Mouse (Mus musculus): ENCODE measurements at regions not wholly inside any gene's neighbourhood (a gene's known extent, or its start where the extent isn't known, plus 50 kb on each side); places are given as distances from the start of the nearest gene placed in this dataset.

DNA sequence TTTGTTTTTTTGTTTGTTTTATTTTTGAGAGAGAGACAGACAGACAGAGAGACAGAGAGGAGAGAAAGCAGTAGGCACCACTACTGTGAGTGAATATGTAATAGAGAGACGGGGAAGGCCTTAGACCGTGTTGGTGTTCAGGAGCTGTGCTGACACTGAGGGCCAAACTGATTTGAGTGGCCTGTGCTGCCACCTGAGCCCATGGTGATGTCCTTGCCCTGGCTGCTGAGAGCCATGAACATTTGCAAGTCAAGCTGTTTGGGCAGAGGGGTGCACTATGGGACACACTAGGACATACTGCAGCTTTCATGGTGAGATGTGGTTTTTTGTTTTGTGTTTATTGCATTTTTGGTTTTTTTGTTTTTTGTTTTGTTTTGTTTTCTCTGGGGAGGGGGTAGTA lies 320.3 kb upstream of the Id4 start:
- 72% methylated on average over 2 of the region's 2 CpGs for WGBS (ENCODE audit: insufficient replicate concordance)
- Histone ChIP-seq H3K9ac (replicated peaks) (no peak overlapping the region), H3K36me3 (replicated peaks; ENCODE audit: insufficient read depth, low read length) (no peaks in the 10 kb centered on the region), H3K9me3 (ENCODE audit: low read length) (no peaks in the 10 kb centered on the region), H3K27me3 (ENCODE audit: insufficient read depth, low read length) (no peaks in the 10 kb centered on the region), H3K4me2 (ENCODE audit: low read depth, low read length) (no peak overlapping the region), H3K4me3 (ENCODE audit: low read depth, low read length) (no peak overlapping the region), H3K4me1 (ENCODE audit: insufficient read depth) (no peaks in the 10 kb centered on the region), H3K27ac (ENCODE audit: low read depth) (no peak overlapping the region)
- DNase-seq: no peak
- TF ChIP-seq CTCF (IDR thresholded peaks at IDR 0.05; ENCODE audit: low read depth): no peak
- TF ChIP-seq EP300 (IDR thresholded peaks at IDR 0.05; ENCODE audit: low read depth): no peak
- ATAC-seq: no peak

DNA sequence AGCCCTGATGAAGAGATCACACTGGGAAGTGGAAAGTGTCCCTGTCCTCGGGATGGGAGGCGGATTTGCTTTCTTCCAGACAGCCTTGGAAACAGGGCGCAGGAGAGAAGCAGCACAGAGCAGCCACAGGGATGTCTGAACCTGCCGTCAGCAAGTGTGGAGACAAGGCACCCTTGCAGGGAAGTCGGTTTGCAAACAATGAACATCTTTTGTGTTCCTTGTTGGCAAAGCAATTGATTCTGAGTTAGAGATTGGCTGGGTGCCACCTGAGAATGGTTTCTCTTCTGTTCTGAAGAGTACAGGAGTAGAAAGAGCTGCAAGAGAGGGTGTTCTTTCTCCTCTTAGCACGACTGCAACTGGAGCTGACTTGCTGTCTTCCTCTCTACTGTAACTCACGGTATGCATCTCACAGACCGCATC lies 318.6 kb upstream of the Id4 start:
- Histone ChIP-seq H3K27ac (ENCODE audit: low read depth) (no peak overlapping the region), H3K9me3 (ENCODE audit: low read length) (no peaks in the 10 kb centered on the region), H3K27me3 (ENCODE audit: insufficient read depth, low read length) (no peaks in the 10 kb centered on the region), H3K4me2 (ENCODE audit: low read depth, low read length) (no peak overlapping the region), H3K4me1 (ENCODE audit: insufficient read depth) (no peaks in the 10 kb centered on the region), H3K36me3 (replicated peaks; ENCODE audit: insufficient read depth, low read length) (no peaks in the 10 kb centered on the region), H3K9ac (replicated peaks) (no peak overlapping the region), H3K4me3 (ENCODE audit: low read depth, low read length) (no peak overlapping the region)
- WGBS (ENCODE audit: insufficient replicate concordance): 19% methylated on average over 8 of the region's 8 CpGs
- ATAC-seq: no peak
- no peak for TF ChIP-seq CTCF (IDR thresholded peaks at IDR 0.05; ENCODE audit: low read depth)
- TF ChIP-seq EP300 (IDR thresholded peaks at IDR 0.05; ENCODE audit: low read depth): no peak
- DNase-seq: no peak

- H3K4me3 ChIP-seq (ENCODE audit: low read depth, low read length): no peak overlapping the region
- no peak for DNase-seq
- H3K9ac ChIP-seq (replicated peaks): no peak overlapping the region
- WGBS (ENCODE audit: insufficient replicate concordance): 77% methylated on average over 5 of the region's 5 CpGs
- H3K9me3 ChIP-seq (ENCODE audit: low read length): no peaks in the 10 kb centered on the region
- no peak overlapping the region for H3K27ac ChIP-seq (ENCODE audit: low read depth)
- TF ChIP-seq CTCF (IDR thresholded peaks at IDR 0.05; ENCODE audit: low read depth) (no peak), EP300 (IDR thresholded peaks at IDR 0.05; ENCODE audit: low read depth) (no peak)
- H3K4me1 ChIP-seq (ENCODE audit: insufficient read depth): no peaks in the 10 kb centered on the region
- no peak overlapping the region for H3K4me2 ChIP-seq (ENCODE audit: low read depth, low read length)
- H3K27me3 ChIP-seq (ENCODE audit: insufficient read depth, low read length): no peaks in the 10 kb centered on the region
- no peaks in the 10 kb centered on the region for H3K36me3 ChIP-seq (replicated peaks; ENCODE audit: insufficient read depth, low read length)
- no peak for ATAC-seq
Measured at GRCm38 (mm10) chr13:47943645-47944044, 317.4 kb upstream of the Id4 start.

GRCm38 (mm10) chr13:47948098-47948865 lies 312.7 kb upstream of the Id4 start:
- TF ChIP-seq EP300 (IDR thresholded peaks at IDR 0.05; ENCODE audit: low read depth): no peak
- no peak for TF ChIP-seq CTCF (IDR thresholded peaks at IDR 0.05; ENCODE audit: low read depth)
- Histone ChIP-seq H3K9me3 (ENCODE audit: low read length) (no peaks in the 10 kb centered on the region), H3K36me3 (replicated peaks; ENCODE audit: insufficient read depth, low read length) (no peaks in the 10 kb centered on the region), H3K27me3 (ENCODE audit: insufficient read depth, low read length) (no peaks in the 10 kb centered on the region), H3K4me3 (ENCODE audit: low read depth, low read length) (no peak overlapping the region), H3K9ac (replicated peaks) (no peak overlapping the region), H3K4me1 (ENCODE audit: insufficient read depth) (no peaks in the 10 kb centered on the region), H3K4me2 (ENCODE audit: low read depth, low read length) (no peak overlapping the region), H3K27ac (ENCODE audit: low read depth) (no peak overlapping the region)
- WGBS (ENCODE audit: insufficient replicate concordance): 85% methylated on average over 10 of the region's 10 CpGs
- DNase-seq: no peak
- no peak for ATAC-seq

DNA sequence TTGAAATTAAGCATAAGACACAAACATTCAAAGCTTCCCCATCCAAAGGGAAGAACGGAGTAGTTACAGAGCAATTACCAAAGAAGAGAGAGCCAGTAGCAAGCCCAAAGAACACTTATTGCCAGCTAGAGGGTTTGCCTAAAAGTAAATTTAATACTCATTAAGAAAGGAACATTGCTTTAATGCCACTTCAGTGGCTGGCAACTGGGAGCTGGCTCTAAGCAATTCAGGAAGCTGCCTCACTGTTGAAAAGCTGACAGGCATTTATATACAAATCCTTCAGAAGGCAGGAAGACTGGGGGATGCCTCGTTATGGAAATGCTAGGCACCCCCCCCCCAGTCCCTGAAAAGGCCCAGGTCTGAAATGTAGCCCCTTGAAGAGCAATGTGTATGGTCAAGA lies 310.6 kb upstream of the Id4 start:
- no peak overlapping the region for H3K9ac ChIP-seq (replicated peaks)
- ATAC-seq: no peak
- no peaks in the 10 kb centered on the region for H3K4me1 ChIP-seq (ENCODE audit: insufficient read depth)
- DNase-seq: no peak
- no peak for TF ChIP-seq EP300 (IDR thresholded peaks at IDR 0.05; ENCODE audit: low read depth)
- no peak for TF ChIP-seq CTCF (IDR thresholded peaks at IDR 0.05; ENCODE audit: low read depth)
- 45% methylated on average over 2 of the region's 2 CpGs for WGBS (ENCODE audit: insufficient replicate concordance)
- no peaks in the 10 kb centered on the region for H3K27me3 ChIP-seq (ENCODE audit: insufficient read depth, low read length)
- no peak overlapping the region for H3K27ac ChIP-seq (ENCODE audit: low read depth)
- H3K9me3 ChIP-seq (ENCODE audit: low read length): no peaks in the 10 kb centered on the region
- no peak overlapping the region for H3K4me2 ChIP-seq (ENCODE audit: low read depth, low read length)
- no peak overlapping the region for H3K4me3 ChIP-seq (ENCODE audit: low read depth, low read length)
- H3K36me3 ChIP-seq (replicated peaks; ENCODE audit: insufficient read depth, low read length): no peaks in the 10 kb centered on the region

DNA sequence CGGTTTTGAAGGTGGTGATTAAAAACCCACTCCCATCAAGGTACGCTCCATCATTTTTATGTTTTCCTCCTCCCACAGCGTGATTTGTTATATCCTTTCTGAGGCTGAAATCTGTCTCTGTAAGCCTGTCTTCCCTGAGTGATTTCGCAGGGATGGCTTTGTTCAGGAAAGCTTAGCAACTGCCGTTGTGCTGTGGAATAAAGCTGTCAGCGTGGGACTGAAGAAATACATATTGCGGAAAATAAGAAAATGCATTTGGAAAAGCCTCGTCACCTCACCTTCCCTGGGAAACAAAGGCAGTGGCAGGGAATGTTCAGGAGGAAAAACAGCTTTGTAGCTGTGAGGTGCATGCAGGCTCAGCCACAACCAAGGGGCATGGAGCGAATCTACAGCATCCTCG lies 310.0 kb upstream of the Id4 start:
- Histone ChIP-seq H3K9me3 (ENCODE audit: low read length) (no peaks in the 10 kb centered on the region), H3K4me2 (ENCODE audit: low read depth, low read length) (no peak overlapping the region), H3K9ac (replicated peaks) (no peak overlapping the region), H3K4me3 (ENCODE audit: low read depth, low read length) (no peak overlapping the region), H3K36me3 (replicated peaks; ENCODE audit: insufficient read depth, low read length) (no peaks in the 10 kb centered on the region), H3K4me1 (ENCODE audit: insufficient read depth) (no peaks in the 10 kb centered on the region), H3K27me3 (ENCODE audit: insufficient read depth, low read length) (no peaks in the 10 kb centered on the region), H3K27ac (ENCODE audit: low read depth) (no peak overlapping the region)
- no peak for DNase-seq
- WGBS (ENCODE audit: insufficient replicate concordance): 74% methylated on average over 10 of the region's 10 CpGs
- TF ChIP-seq EP300 (IDR thresholded peaks at IDR 0.05; ENCODE audit: low read depth) (no peak), CTCF (IDR thresholded peaks at IDR 0.05; ENCODE audit: low read depth) (no peak)
- no peak for ATAC-seq

Data from liver, postnatal 0 days (tissue).